Mouse (Mus musculus): ENCODE measurements around the gene Tex26. TPM values are rescaled to one million over a fixed set of nuclear protein-coding genes. Genes with fewer than 3 reads are reported as not detected.

Gene Tex26
- polyA plus RNA-seq (2012; ENCODE audit: insufficient read depth, low replicate concordance), result not detected in 2 replicates

- Histone ChIP-seq H3K4me3 (replicated peaks) (peak within 1 kb of the TSS; percentile 92), H3K27me3 (replicated peaks) (peaks cover 4% of the 10 kb centered on the region), H3K4me1 (peaks cover 58% of the 10 kb centered on the region), H3K9me3 (peaks cover 6% of the 10 kb centered on the region; the same call in 1 of the 2 replicates), H3K36me3 (replicated peaks; ENCODE audit: low read length) (no peaks in the 10 kb centered on the region)
- no peak for TF ChIP-seq GATA1 (IDR thresholded peaks at IDR 0.05; ENCODE audit: borderline replicate concordance, low read length)
- no peak for TF ChIP-seq FLI1 (IDR thresholded peaks at IDR 0.05; ENCODE audit: low read length)
Measured at GRCm38 (mm10) chr5:149439531-149440179, at the start of gene Tex26. Gene Tex26, plus strand, starts transcription at chr5:149439660.

- Histone ChIP-seq H3K36me3 (replicated peaks; ENCODE audit: low read length) (peaks cover 13% of the 10 kb centered on the region), H3K27me3 (replicated peaks) (no peaks in the 10 kb centered on the region), H3K4me1 (peaks cover 66% of the 10 kb centered on the region), H3K4me3 (replicated peaks) (peak overlapping the region; percentile 85), H3K9me3 (peaks cover 15% of the 10 kb centered on the region)
- no peak for TF ChIP-seq FLI1 (IDR thresholded peaks at IDR 0.05; ENCODE audit: low read length)
- peak; percentile 75; the same call in 1 of the 3 replicates for TF ChIP-seq GATA1 (IDR thresholded peaks at IDR 0.05; ENCODE audit: borderline replicate concordance, low read length)
Measured at GRCm38 (mm10) chr5:149391574-149392375, 47.7 kb upstream of the Tex26 start.

- peaks cover 13% of the 10 kb centered on the region for H3K36me3 ChIP-seq (replicated peaks; ENCODE audit: low read length)
- H3K27me3 ChIP-seq (replicated peaks), result no peaks in the 10 kb centered on the region
- H3K4me3 ChIP-seq (replicated peaks), result peak overlapping the region; percentile 85
- peaks cover 65% of the 10 kb centered on the region for H3K4me1 ChIP-seq
- peaks cover 17% of the 10 kb centered on the region for H3K9me3 ChIP-seq
- TF ChIP-seq GATA1 (IDR thresholded peaks at IDR 0.05; ENCODE audit: borderline replicate concordance, low read length) (no peak), FLI1 (IDR thresholded peaks at IDR 0.05; ENCODE audit: low read length) (no peak)
Measured at GRCm38 (mm10) chr5:149392420-149392988, 47.0 kb upstream of the Tex26 start.

- Histone ChIP-seq H3K9me3 (peaks cover 42% of the 10 kb centered on the region), H3K4me3 (replicated peaks) (peak overlapping the region; percentile 34), H3K4me1 (peaks cover 23% of the 10 kb centered on the region), H3K27me3 (replicated peaks) (no peaks in the 10 kb centered on the region), H3K36me3 (replicated peaks; ENCODE audit: low read length) (peaks cover 20% of the 10 kb centered on the region)
- TF ChIP-seq FLI1 (IDR thresholded peaks at IDR 0.05; ENCODE audit: low read length) (no peak), GATA1 (IDR thresholded peaks at IDR 0.05; ENCODE audit: borderline replicate concordance, low read length) (no peak)
Measured at GRCm38 (mm10) chr5:149401446-149401975, 37.9 kb upstream of the Tex26 start.

GRCm38 (mm10) chr5:149402029-149402428 is 37.4 kb upstream of the Tex26 start:
- Histone ChIP-seq H3K36me3 (replicated peaks; ENCODE audit: low read length) (peaks cover 20% of the 10 kb centered on the region), H3K9me3 (peaks cover 43% of the 10 kb centered on the region), H3K27me3 (replicated peaks) (no peaks in the 10 kb centered on the region), H3K4me1 (peaks cover 19% of the 10 kb centered on the region), H3K4me3 (replicated peaks) (no peak overlapping the region)
- TF ChIP-seq GATA1 (IDR thresholded peaks at IDR 0.05; ENCODE audit: borderline replicate concordance, low read length) (no peak), FLI1 (IDR thresholded peaks at IDR 0.05; ENCODE audit: low read length) (no peak)

- H3K27me3 ChIP-seq (replicated peaks), result no peaks in the 10 kb centered on the region
- peaks cover 10% of the 10 kb centered on the region for H3K4me1 ChIP-seq
- TF ChIP-seq GATA1 (IDR thresholded peaks at IDR 0.05; ENCODE audit: borderline replicate concordance, low read length) (no peak), FLI1 (IDR thresholded peaks at IDR 0.05; ENCODE audit: low read length) (no peak)
- H3K9me3 ChIP-seq, result peaks cover 52% of the 10 kb centered on the region
- H3K4me3 ChIP-seq (replicated peaks), result peak overlapping the region; percentile 23
- H3K36me3 ChIP-seq (replicated peaks; ENCODE audit: low read length), result peaks cover 20% of the 10 kb centered on the region
Measured at GRCm38 (mm10) chr5:149403386-149403785, 36.1 kb upstream of the Tex26 start.

GRCm38 (mm10) chr5:149404710-149405109 is 34.8 kb upstream of the Tex26 start:
- Histone ChIP-seq H3K9me3 (peaks cover 50% of the 10 kb centered on the region), H3K36me3 (replicated peaks; ENCODE audit: low read length) (peaks cover 20% of the 10 kb centered on the region), H3K27me3 (replicated peaks) (no peaks in the 10 kb centered on the region), H3K4me3 (replicated peaks) (no peak overlapping the region), H3K4me1 (peaks cover 10% of the 10 kb centered on the region)
- no peak for TF ChIP-seq GATA1 (IDR thresholded peaks at IDR 0.05; ENCODE audit: borderline replicate concordance, low read length)
- no peak for TF ChIP-seq FLI1 (IDR thresholded peaks at IDR 0.05; ENCODE audit: low read length)

- Histone ChIP-seq H3K4me3 (replicated peaks) (no peak overlapping the region), H3K4me1 (peaks cover 17% of the 10 kb centered on the region), H3K36me3 (replicated peaks; ENCODE audit: low read length) (peaks cover 8% of the 10 kb centered on the region), H3K9me3 (peaks cover 40% of the 10 kb centered on the region), H3K27me3 (replicated peaks) (peaks cover 7% of the 10 kb centered on the region)
- no peak for TF ChIP-seq FLI1 (IDR thresholded peaks at IDR 0.05; ENCODE audit: low read length)
- TF ChIP-seq GATA1 (IDR thresholded peaks at IDR 0.05; ENCODE audit: borderline replicate concordance, low read length), result no peak
Measured at GRCm38 (mm10) chr5:149406791-149407276, 32.6 kb upstream of the Tex26 start.

- peaks cover 29% of the 10 kb centered on the region for H3K4me1 ChIP-seq
- peaks cover 13% of the 10 kb centered on the region for H3K27me3 ChIP-seq (replicated peaks)
- no peak for TF ChIP-seq GATA1 (IDR thresholded peaks at IDR 0.05; ENCODE audit: borderline replicate concordance, low read length)
- no peak for TF ChIP-seq FLI1 (IDR thresholded peaks at IDR 0.05; ENCODE audit: low read length)
- H3K9me3 ChIP-seq, result peaks cover 32% of the 10 kb centered on the region
- H3K36me3 ChIP-seq (replicated peaks; ENCODE audit: low read length), result peaks cover 5% of the 10 kb centered on the region
- no peak overlapping the region for H3K4me3 ChIP-seq (replicated peaks)
Measured at GRCm38 (mm10) chr5:149409502-149409901, 30.0 kb upstream of the Tex26 start.

All from megakaryocyte, embryonic 14.5 days (primary cell).